Mouse (Mus musculus) cortical plate, adult 2 months (tissue): ENCODE results near the gene Cyp2d22.

ENCODE experiments used
- CTCF ChIP-seq: fragments of 200-500 bp; IDR thresholded peaks from 2 replicates; pipeline ENCODE4 v1.5.1; 2011; ENCODE audit warnings: mild to moderate bottlenecking, control low read depth, low read length; ENCODE audit not compliant: insufficient read depth; ENCODE audit errors: extremely low read depth
- POLR2A ChIP-seq: fragments of 200-500 bp; IDR thresholded peaks from 2 replicates; pipeline ENCODE4 v1.6.1; 2011; ENCODE audit warnings: mild to moderate bottlenecking, low read length, control low read depth; ENCODE audit not compliant: insufficient read depth; ENCODE audit errors: extremely low read depth

DNA sequence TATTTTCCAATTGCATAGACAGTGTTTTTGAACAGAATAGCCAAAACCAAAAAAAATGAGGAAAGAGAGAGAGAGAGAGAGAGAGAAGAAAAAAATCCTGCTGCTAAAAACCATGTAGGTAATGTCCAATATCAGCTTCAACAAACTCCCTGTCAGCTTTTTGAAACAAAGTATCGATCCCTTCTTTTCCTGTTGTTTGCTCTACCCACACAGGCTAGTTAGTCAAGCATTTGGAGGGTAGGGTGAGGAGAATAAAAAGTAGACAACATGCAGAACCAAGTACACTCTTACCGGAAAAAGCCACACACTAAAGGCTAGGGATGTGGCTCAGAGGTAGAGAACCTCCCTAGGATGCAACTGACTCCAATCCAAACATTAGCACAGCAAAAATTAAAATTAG, 5.7 kb upstream of the Cyp2d22 start:
- no peak for TF ChIP-seq CTCF
- no peak for TF ChIP-seq POLR2A
